Mouse (Mus musculus) left cerebral cortex, adult 8-10 months (tissue): Measurements from ENCODE around the gene Rpgrip1. TPM values are rescaled to one million over a fixed set of nuclear protein-coding genes. Genes with fewer than 3 reads are reported as not detected.

ENCODE experiments used
- DNase-seq, 2 experiments: peaks; one replicate each; pipeline ENCODE4 v3.0.0; 2022; ENCODE audit warnings: low spot score in 2 of 2
- total RNA-seq, 4 experiments: library from RNA; stranded (reverse); gene quantifications; 2 replicates each; pipeline ENCODE4 v1.2.4; 2022

Gene Rpgrip1
- total RNA-seq, 4 experiments from 2014 or later, result 0.91 to 3.1 (median 2.6) TPM

GRCm38 (mm10) chr14:52197156-52197878 lies 86.8 kb downstream of the Rpgrip1 start, which contains the start of gene Supt16:
Supt16 (minus strand) TSS chr14:52197416.
- peak; percentile 63 to 71 for DNase-seq

DNA sequence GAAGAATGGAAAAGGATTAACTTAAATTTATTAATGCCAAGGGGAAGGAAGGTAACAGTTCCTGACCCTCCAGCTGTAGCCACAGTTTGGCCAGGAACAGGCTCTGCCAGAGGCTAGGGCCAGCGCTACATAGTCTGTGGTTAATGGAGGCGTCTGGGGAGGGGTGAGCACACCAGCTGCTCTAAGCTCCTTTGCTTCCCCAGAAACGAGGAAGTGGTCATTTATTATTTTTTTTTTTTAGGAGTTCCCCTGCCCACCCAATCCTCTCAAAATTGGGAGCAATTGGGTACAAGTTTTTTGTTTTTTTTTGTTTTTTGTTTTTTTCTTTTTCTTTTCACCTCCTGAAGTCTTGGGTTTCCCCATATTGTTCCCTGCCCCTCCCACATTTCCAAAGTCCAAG lies 87.6 kb downstream of the Rpgrip1 start:
- DNase-seq, result no peak

DNA sequence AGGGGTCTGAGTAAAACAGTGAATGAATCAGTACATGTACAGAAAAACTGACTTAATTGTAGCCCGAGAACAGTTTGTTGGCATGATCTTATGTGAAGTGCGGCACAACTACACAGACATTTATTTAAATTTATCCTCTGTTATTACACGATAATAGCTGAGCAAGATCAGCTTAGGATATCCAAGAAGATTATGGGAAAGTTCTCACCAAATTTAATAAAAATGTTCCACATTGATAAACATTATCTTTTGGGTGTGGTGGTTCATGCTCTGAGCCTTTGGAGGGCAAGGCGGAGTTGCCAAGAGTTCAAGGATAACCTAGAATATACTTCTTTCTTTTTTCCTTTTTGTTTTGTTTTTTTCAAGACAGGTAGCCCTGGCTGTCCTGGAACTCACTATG lies 88.9 kb downstream of the Rpgrip1 start:
- DNase-seq, result no peak

Other genes with a start within 250 kb of the Rpgrip1 start
- gene Mettl17, start 225.9 kb upstream of the Rpgrip1 start, total RNA-seq, result 10 to 100 TPM; 26.5 to 30.4 (median 28.4) TPM
- 1 to 10 TPM; 3.2 to 5.3 (median 3.8) TPM for gene Slc39a2, start 217.8 kb upstream of the Rpgrip1 start, total RNA-seq
- 100 to 1,000 TPM; 798 to 932 (median 862) TPM for gene Ndrg2, start 196.5 kb upstream of the Rpgrip1 start, total RNA-seq
- gene Tppp2, start 192.3 kb upstream of the Rpgrip1 start, total RNA-seq, result not detected
- not detected for gene Rnase13, start 187.9 kb upstream of the Rpgrip1 start, total RNA-seq
- 10 to 100 TPM; 28.0 to 39.5 (median 32.9) TPM for gene Arhgef40, start 126.0 kb upstream of the Rpgrip1 start, total RNA-seq
- under 1 TPM in 2 of 4 experiments, not detected in 2; 0.51 to 0.59 TPM for gene Tmem253, start 95.0 kb upstream of the Rpgrip1 start, total RNA-seq
- 10 to 100 TPM; 35.8 to 44.1 (median 42.2) TPM for gene Zfp219, start 90.0 kb upstream of the Rpgrip1 start, total RNA-seq
- gene Olfr221, start 68.2 kb upstream of the Rpgrip1 start, total RNA-seq, result not detected
- gene Hnrnpc, start 6.7 kb upstream of the Rpgrip1 start, total RNA-seq, result 100 to 1,000 TPM; 182 to 218 (median 204) TPM
- 10 to 100 TPM; 59.0 to 62.8 (median 60.4) TPM for gene Supt16, start 86.7 kb downstream of the Rpgrip1 start, total RNA-seq
- 100 to 1,000 TPM; 103 to 130 (median 111) TPM for gene Chd8, start 147.1 kb downstream of the Rpgrip1 start, total RNA-seq
- gene Tox4, start 168.4 kb downstream of the Rpgrip1 start, total RNA-seq, result 10 to 100 TPM; 57.5 to 72.6 (median 62.7) TPM
- 10 to 100 TPM; 34.9 to 41.4 (median 38.6) TPM for gene Rab2b, start 168.8 kb downstream of the Rpgrip1 start, total RNA-seq
- 10 to 100 TPM; 30.0 to 35.0 (median 32.4) TPM for gene Mettl3, start 194.4 kb downstream of the Rpgrip1 start, total RNA-seq
- 10 to 100 TPM; 36.6 to 43.7 (median 40.9) TPM for gene Sall2, start 218.1 kb downstream of the Rpgrip1 start, total RNA-seq
- not detected for gene Olfr1513, start 245.7 kb downstream of the Rpgrip1 start, total RNA-seq